Mouse (Mus musculus): ENCODE measurements around the gene Ptpn9.

Gene Ptpn9

GRCm38 (mm10) chr9:57014766-57015165, 20.0 kb downstream of the Ptpn9 start:
- DNase-seq (ENCODE audit: low spot score in 2 of 2) = peak in 1 of 2 experiments; percentile 2

- DNase-seq (ENCODE audit: low spot score in 2 of 2) = no peak
Observed at GRCm38 (mm10) chr9:57017631-57018030, 22.9 kb downstream of the Ptpn9 start.

GRCm38 (mm10) chr9:57031756-57032155, 37.0 kb downstream of the Ptpn9 start:
- DNase-seq (ENCODE audit: low spot score in 2 of 2) = no peak

GRCm38 (mm10) chr9:57056237-57056636, 61.5 kb downstream of the Ptpn9 start:
- peak; percentile 55 to 66 for DNase-seq (ENCODE audit: low spot score in 2 of 2)

GRCm38 (mm10) chr9:57064164-57064563, 69.4 kb downstream of the Ptpn9 start:
- DNase-seq (ENCODE audit: low spot score in 2 of 2) = no peak

GRCm38 (mm10) chr9:57068266-57068665, 73.5 kb downstream of the Ptpn9 start:
- DNase-seq (ENCODE audit: low spot score in 2 of 2) = no peak

GRCm38 (mm10) chr9:57070262-57070661, 75.5 kb downstream of the Ptpn9 start:
- peak in 1 of 2 experiments; percentile 12 for DNase-seq (ENCODE audit: low spot score in 2 of 2)

- no peak for DNase-seq (ENCODE audit: low spot score in 2 of 2)
Observed at GRCm38 (mm10) chr9:57070800-57071545, 76.2 kb downstream of the Ptpn9 start.

- DNase-seq (ENCODE audit: low spot score in 2 of 2) = peak; percentile 74 to 83
Observed at GRCm38 (mm10) chr9:57071801-57072351, 77.2 kb downstream of the Ptpn9 start, which contains the start of gene Sin3a. Gene Sin3a (plus strand): TSS chr9:57072040.

- DNase-seq (ENCODE audit: low spot score in 2 of 2) = no peak
Observed at GRCm38 (mm10) chr9:57072526-57072988, 77.8 kb downstream of the Ptpn9 start.

- peak; percentile 98 to 100 for DNase-seq (ENCODE audit: low spot score in 2 of 2)
Observed at GRCm38 (mm10) chr9:57072989-57073789, 78.5 kb downstream of the Ptpn9 start.

GRCm38 (mm10) chr9:57073790-57074094, 79.0 kb downstream of the Ptpn9 start:
- DNase-seq (ENCODE audit: low spot score in 2 of 2) = no peak

- peak; percentile 20 to 22 for DNase-seq (ENCODE audit: low spot score in 2 of 2)
Observed at GRCm38 (mm10) chr9:57074171-57074821, 79.6 kb downstream of the Ptpn9 start.

GRCm38 (mm10) chr9:57074822-57075603, 80.3 kb downstream of the Ptpn9 start:
- DNase-seq (ENCODE audit: low spot score in 2 of 2) = peak; percentile 80 to 84

- peak; percentile 100 for DNase-seq (ENCODE audit: low spot score in 2 of 2)
Observed at GRCm38 (mm10) chr9:57075681-57076381, 81.1 kb downstream of the Ptpn9 start.

- DNase-seq (ENCODE audit: low spot score in 2 of 2) = peak; percentile 88 to 90
Observed at GRCm38 (mm10) chr9:57076701-57077660, 82.3 kb downstream of the Ptpn9 start.

- no peak for DNase-seq (ENCODE audit: low spot score in 2 of 2)
Observed at GRCm38 (mm10) chr9:57082236-57082635, 87.5 kb downstream of the Ptpn9 start.
